Mouse (Mus musculus) lung, postnatal 0 days (tissue): Measurements from ENCODE around the gene Slc39a13. TPM values are rescaled to one million over a fixed set of nuclear protein-coding genes. Genes with fewer than 3 reads are reported as not detected.
A peak's percentile ranks its signal among the peaks of the same experiment; 100 is the strongest.

Experiments used
- ATAC-seq: fragments of 200-750 bp; cut with Nextera tagmentation; 2 replicates; pipeline ENCODE4 v1.8.0; 2017; ENCODE audit warnings: moderate library complexity
- DNase-seq: peaks from one replicate; pipeline ENCODE4 v3.0.0-alpha.2; 2016; ENCODE audit warnings: low spot score
- H3K27ac ChIP-seq: fragments of 300-500 bp; sonication (generic); 2 replicates; pipeline ENCODE4 v1.5.1; 2014; ENCODE audit warnings: antibody characterized with exemption, mild to moderate bottlenecking, low read length, mixed read lengths
- H3K27me3 ChIP-seq: fragments of 300-500 bp; sonication (generic); replicated peaks from 2 replicates; pipeline ENCODE4 v1.6.1; 2014; ENCODE audit warnings: low read length, mixed read lengths; ENCODE audit not compliant: insufficient read depth
- H3K36me3 ChIP-seq: fragments of 300-500 bp; sonication (generic); 2 replicates; pipeline ENCODE4 v1.6.1; 2014; ENCODE audit warnings: low read length, mixed read lengths; ENCODE audit not compliant: insufficient read depth
- H3K4me1 ChIP-seq: fragments of 300-500 bp; sonication (generic); 2 replicates; pipeline ENCODE4 v1.6.1; 2014; ENCODE audit warnings: antibody characterized with exemption, low read depth, low read length, mixed read lengths; ENCODE audit not compliant: insufficient read depth
- H3K4me2 ChIP-seq: fragments of 300-500 bp; sonication (generic); replicated peaks from 2 replicates; pipeline ENCODE4 v1.6.1; 2014; ENCODE audit warnings: low read depth, mild to moderate bottlenecking, low read length, moderate library complexity, mixed read lengths
- H3K4me3 ChIP-seq: fragments of 300-500 bp; sonication (generic); 2 replicates; pipeline ENCODE4 v1.5.1; 2014; ENCODE audit warnings: low read depth, low read length
- H3K9ac ChIP-seq: fragments of 300-500 bp; sonication (generic); replicated peaks from 2 replicates; pipeline ENCODE4 v1.6.1; 2014; ENCODE audit warnings: low read depth, mild to moderate bottlenecking
- H3K9me3 ChIP-seq: fragments of 300-500 bp; sonication (generic); 2 replicates; pipeline ENCODE4 v1.6.1; 2016; ENCODE audit warnings: low read length, mixed read lengths
- CTCF ChIP-seq: IDR thresholded peaks from 2 replicates; pipeline ENCODE4 v1.5.1; 2016; ENCODE audit warnings: antibody characterized with exemption, mild to moderate bottlenecking
- EP300 ChIP-seq: IDR thresholded peaks from 2 replicates; pipeline ENCODE4 v1.6.1; 2016; ENCODE audit warnings: antibody characterized with exemption, mild to moderate bottlenecking, control low read depth
- WGBS: fragments of 180-500 bp; shearing (Covaris S2); extraction: QIAGEN DNeasy Blood & Tissue Kit; methylation state at CpG from one replicate; pipeline ENCODE4 v1.1.7; 2014; 5-methylcytosine and 5-hydroxymethylcytosine counted together
- polyA plus RNA-seq: library from polyadenylated mRNA; unstranded; fragments of >200 nt; fragmentation: Nextera tagmentation; extraction: Ambion mirVana; gene quantifications from 2 replicates; pipeline ENCODE4 v1.2.1, GENCODE M21; 2015

Gene Slc39a13
- polyA plus RNA-seq, 1 experiment from 2014 or later: 32.6 TPM

- Histone ChIP-seq H3K4me2 (no peak within 1 kb of the TSS), H3K36me3 (no peaks in the 10 kb centered on the region), H3K9ac (no peak within 1 kb of the TSS), H3K4me3 (no peak within 1 kb of the TSS), H3K4me1 (no peaks in the 10 kb centered on the region; the same call in 1 of the 2 replicates), H3K9me3 (no peaks in the 10 kb centered on the region), H3K27ac (peak within 1 kb of the TSS; percentile 66), H3K27me3 (no peaks in the 10 kb centered on the region)
- 79% methylated on average over 13 of the region's 13 CpGs for WGBS
- TF ChIP-seq CTCF: no peak
- TF ChIP-seq EP300: no peak
- no peak for ATAC-seq
- no peak for DNase-seq
These were observed 11.8 kb upstream of the Slc39a13 start, which contains the start of gene Spi1 for GRCm38 (mm10) chr2:91081775-91082695. Gene Spi1, plus strand, starts transcription at chr2:91082390.

DNA sequence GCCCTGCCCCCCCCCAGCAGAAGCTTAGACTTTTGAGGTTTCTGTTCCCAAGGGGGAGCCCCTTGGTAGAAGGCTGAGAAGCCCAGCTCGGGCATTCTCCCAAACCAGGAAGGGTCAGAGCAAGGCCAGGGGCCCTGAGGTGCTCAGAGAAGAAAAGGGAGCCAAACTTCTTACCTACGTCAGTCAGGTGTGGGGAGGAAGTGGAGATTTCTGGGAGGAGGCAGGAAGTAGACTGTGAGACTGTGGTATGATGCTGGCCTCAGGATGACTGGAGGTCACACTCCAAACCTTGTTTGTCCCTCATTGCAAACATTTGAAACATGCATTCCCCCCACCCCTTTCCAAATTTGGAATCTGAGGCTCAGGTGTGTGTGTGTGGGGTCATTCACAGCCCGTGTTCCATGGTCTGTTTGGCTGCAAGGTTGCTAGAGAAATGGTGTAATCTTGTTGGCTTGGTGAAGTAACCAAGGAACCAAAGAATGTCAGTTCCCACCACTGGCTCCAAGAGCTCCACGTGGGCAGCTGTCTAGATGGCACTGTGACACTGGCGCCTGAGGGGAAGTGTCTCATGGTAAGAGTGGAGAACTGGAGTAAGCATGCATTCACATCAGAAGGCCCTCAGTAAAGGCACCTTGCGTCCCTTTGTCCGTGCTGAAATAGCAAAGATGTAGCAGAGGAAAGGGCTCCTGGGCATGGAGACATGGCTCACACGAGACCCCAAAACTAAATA lies 10.7 kb upstream of the Slc39a13 start:
- no peak for TF ChIP-seq CTCF
- no peak for TF ChIP-seq EP300
- no peak overlapping the region for H3K27ac ChIP-seq
- peak; percentile 42 for DNase-seq

DNA sequence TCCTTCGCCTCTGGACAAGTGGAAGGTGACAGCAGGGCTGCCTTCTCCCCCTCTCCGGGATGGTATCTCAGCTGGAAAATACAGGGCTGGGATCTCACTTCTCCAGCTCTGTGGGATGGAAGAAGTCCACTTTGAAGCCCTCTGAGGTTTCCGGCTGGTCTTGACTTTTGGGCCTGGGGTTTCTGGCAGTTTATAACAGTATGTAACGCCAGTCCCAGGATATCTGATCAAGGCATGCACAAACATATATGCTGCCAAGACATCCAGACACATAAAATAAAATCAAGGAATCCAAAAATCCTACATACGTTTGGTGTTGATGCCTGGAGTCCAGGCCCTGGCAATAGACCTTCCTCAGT lies 8.8 kb upstream of the Slc39a13 start:
- H3K4me2 ChIP-seq: peak overlapping the region; percentile 98
- H3K27ac ChIP-seq: no peak overlapping the region
- no peaks in the 10 kb centered on the region for H3K36me3 ChIP-seq
- ATAC-seq (no peak; the same call in 1 of the 2 replicates), DNase-seq (no peak)
- peak overlapping the region; percentile 45 for H3K4me3 ChIP-seq
- no peak for TF ChIP-seq EP300
- no peak for TF ChIP-seq CTCF
- no peaks in the 10 kb centered on the region for H3K27me3 ChIP-seq
- no peaks in the 10 kb centered on the region; the same call in 1 of the 2 replicates for H3K4me1 ChIP-seq
- WGBS: 23% methylated on average over 5 of the region's 5 CpGs
- no peaks in the 10 kb centered on the region for H3K9me3 ChIP-seq
- peak overlapping the region; percentile 48; the same call in 1 of the 2 replicates for H3K9ac ChIP-seq

More for the DNA sequence above, 10.7 kb upstream of the Slc39a13 start:
- Histone ChIP-seq H3K4me3 (no peak overlapping the region), H3K9me3 (no peaks in the 10 kb centered on the region), H3K9ac (no peak overlapping the region), H3K36me3 (no peaks in the 10 kb centered on the region), H3K4me1 (no peaks in the 10 kb centered on the region; the same call in 1 of the 2 replicates), H3K4me2 (no peak overlapping the region), H3K27me3 (no peaks in the 10 kb centered on the region)
- ATAC-seq: no peak
- WGBS: 56% methylated on average over 8 of the region's 8 CpGs

GRCm38 (mm10) chr2:91078314-91079025 lies 8.3 kb upstream of the Slc39a13 start:
- H3K4me2 ChIP-seq: peak overlapping the region; percentile 98
- ATAC-seq (peak; percentile 55), DNase-seq (peak; percentile 39)
- H3K27me3 ChIP-seq: no peaks in the 10 kb centered on the region
- H3K27ac ChIP-seq: no peak overlapping the region
- H3K4me3 ChIP-seq: peak overlapping the region; percentile 45
- H3K9ac ChIP-seq: peak overlapping the region; percentile 48; the same call in 1 of the 2 replicates
- H3K4me1 ChIP-seq: no peaks in the 10 kb centered on the region; the same call in 1 of the 2 replicates
- no peaks in the 10 kb centered on the region for H3K9me3 ChIP-seq
- TF ChIP-seq EP300 (no peak), CTCF (no peak)
- under 1% methylated on average over 26 of the region's 36 CpGs for WGBS
- no peaks in the 10 kb centered on the region for H3K36me3 ChIP-seq

DNA sequence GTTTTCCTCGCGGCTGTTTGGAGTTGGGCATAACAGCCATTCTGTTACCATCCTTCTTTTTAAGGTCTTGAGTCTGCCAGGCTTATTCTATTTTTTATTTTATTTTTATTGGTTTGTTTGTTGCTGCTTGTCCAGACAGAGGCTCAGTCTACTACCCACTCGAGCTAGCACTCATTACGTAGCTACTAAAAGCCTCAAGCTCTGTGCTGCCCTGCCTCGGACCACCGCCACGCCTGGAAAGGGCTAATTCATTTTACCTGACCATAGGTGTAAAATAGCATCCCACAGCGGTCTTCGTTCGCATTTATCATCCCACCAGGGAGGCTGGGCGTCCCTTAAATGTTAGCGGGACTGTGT lies 7.7 kb upstream of the Slc39a13 start:
- Histone ChIP-seq H3K27ac (no peak overlapping the region), H3K4me1 (no peaks in the 10 kb centered on the region; the same call in 1 of the 2 replicates), H3K36me3 (no peaks in the 10 kb centered on the region), H3K9me3 (no peaks in the 10 kb centered on the region), H3K9ac (no peak overlapping the region), H3K4me2 (peak overlapping the region; percentile 98), H3K27me3 (no peaks in the 10 kb centered on the region), H3K4me3 (peak overlapping the region; percentile 45)
- 24% methylated on average over 12 of the region's 12 CpGs for WGBS
- TF ChIP-seq EP300: no peak
- TF ChIP-seq CTCF: no peak
- DNase-seq: no peak
- no peak for ATAC-seq
